Mouse (Mus musculus) hindbrain, embryonic 10.5 days (tissue): ENCODE results near the gene Arl16. TPM values are rescaled to one million over a fixed set of nuclear protein-coding genes. Genes with fewer than 3 reads are reported as not detected.
A peak's percentile ranks its signal among the peaks of the same experiment; 100 is the strongest.

Experiments used
- DNase-seq: peaks from one replicate; pipeline ENCODE4 v3.0.0-alpha.2; 2017; ENCODE audit warnings: low spot score
- H3K27ac ChIP-seq: fragments of 300-500 bp; sonication (generic); 2 replicates; pipeline ENCODE4 v1.5.1; 2016; ENCODE audit warnings: mild to moderate bottlenecking, moderate library complexity
- H3K27me3 ChIP-seq: fragments of 300-500 bp; sonication (generic); 2 replicates; pipeline ENCODE4 v1.6.1; 2016; ENCODE audit warnings: mild to moderate bottlenecking; ENCODE audit not compliant: poor library complexity, insufficient read depth, severe bottlenecking
- H3K36me3 ChIP-seq: fragments of 300-500 bp; sonication (generic); 2 replicates; pipeline ENCODE4 v1.6.1; 2016; ENCODE audit warnings: mild to moderate bottlenecking, moderate library complexity
- H3K4me1 ChIP-seq: fragments of 300-500 bp; sonication (generic); replicated peaks from 2 replicates; pipeline ENCODE4 v1.6.1; 2016; ENCODE audit warnings: mild to moderate bottlenecking
- H3K4me3 ChIP-seq: fragments of 300-500 bp; sonication (generic); 2 replicates; pipeline ENCODE4 v1.5.1; 2016; ENCODE audit warnings: mild to moderate bottlenecking, moderate library complexity
- H3K9me3 ChIP-seq: fragments of 300-500 bp; sonication (generic); 2 replicates; pipeline ENCODE4 v1.6.1; 2016; ENCODE audit warnings: mild to moderate bottlenecking, moderate library complexity
- WGBS: fragments of 180-500 bp; shearing (Covaris S2); methylation state at CpG from one replicate; pipeline ENCODE4 v1.1.7; 2016; 5-methylcytosine and 5-hydroxymethylcytosine counted together
- polyA plus RNA-seq: library from polyadenylated mRNA; unstranded; fragments of >200 nt; fragmentation: Nextera tagmentation; extraction: Ambion mirVana; gene quantifications from 2 replicates; pipeline ENCODE4 v1.2.1, GENCODE M21; 2016

Arl16 gene
- polyA plus RNA-seq, 1 experiment from 2014 or later: 62.3 TPM

DNA sequence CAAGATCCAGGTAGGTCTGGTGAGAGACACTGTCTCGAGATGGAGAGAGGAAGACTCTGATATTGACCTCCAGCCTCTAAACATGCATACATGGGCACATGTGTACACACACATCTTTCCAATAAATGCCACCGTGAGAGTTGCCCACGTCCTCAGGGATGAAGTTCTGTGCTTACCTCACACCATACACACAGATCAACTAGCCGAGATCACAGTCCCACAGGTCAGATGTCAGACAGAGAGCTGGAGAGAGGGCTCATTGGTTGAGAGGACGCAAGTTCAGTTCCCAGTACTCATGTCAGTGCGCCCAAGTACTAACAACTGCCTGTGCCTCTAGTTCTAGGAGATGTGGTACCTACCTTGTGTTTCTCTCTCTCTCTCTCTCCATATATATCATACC is 33.6 kb upstream of the Arl16 start:
- H3K4me1 ChIP-seq: peaks cover 9% of the 10 kb centered on the region
- H3K36me3 ChIP-seq: peaks cover 33% of the 10 kb centered on the region
- no peak for DNase-seq
- no peak overlapping the region for H3K27ac ChIP-seq
- H3K27me3 ChIP-seq: no peaks in the 10 kb centered on the region
- no peaks in the 10 kb centered on the region for H3K9me3 ChIP-seq
- 74% methylated on average over 6 of the region's 6 CpGs for WGBS
- H3K4me3 ChIP-seq: no peak overlapping the region

DNA sequence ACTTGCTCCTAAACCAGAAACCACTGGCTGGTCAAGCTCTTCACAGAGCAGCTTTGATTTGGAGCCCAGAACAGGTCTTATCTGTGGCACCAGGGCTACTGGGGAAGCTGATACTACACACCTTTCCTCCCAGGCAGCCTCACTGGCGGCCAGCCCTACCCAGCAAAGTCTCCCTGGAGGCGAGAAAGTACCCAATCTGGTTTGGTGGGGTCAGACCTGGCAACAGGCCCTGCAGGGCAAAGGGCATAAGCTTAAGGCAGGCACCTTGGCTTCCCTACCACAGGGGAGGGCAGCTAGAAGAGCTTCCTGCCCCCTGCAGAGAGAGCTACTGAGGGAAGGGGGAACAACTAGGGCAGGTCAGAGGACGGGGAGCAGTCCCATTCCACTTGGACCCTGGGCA is 33.0 kb upstream of the Arl16 start:
- DNase-seq: no peak
- Histone ChIP-seq H3K27ac (no peak overlapping the region), H3K4me1 (peaks cover 9% of the 10 kb centered on the region), H3K36me3 (peaks cover 40% of the 10 kb centered on the region), H3K9me3 (no peaks in the 10 kb centered on the region), H3K27me3 (no peaks in the 10 kb centered on the region), H3K4me3 (no peak overlapping the region)
- 19% methylated on average over 3 of the region's 3 CpGs for WGBS

DNA sequence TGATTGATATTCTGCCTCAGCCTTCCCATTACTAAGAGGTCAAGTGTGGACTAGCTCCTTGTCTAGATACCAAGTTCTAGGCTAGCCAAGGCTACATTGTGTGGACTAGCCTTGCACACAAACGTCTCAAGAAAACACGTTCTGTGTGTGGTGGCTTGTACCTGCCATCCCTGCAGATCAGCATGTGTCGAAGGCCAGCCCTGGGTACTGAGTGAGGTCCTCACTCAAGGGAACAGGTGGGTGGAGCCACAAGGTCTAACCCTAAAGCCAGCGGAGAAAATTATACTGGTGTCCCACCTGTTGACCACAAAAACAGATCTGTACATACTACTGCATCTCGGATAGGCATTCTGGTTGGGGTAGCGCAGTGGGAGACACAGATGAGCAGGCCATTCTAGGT is 32.5 kb upstream of the Arl16 start:
- no peaks in the 10 kb centered on the region for H3K9me3 ChIP-seq
- H3K27ac ChIP-seq: no peak overlapping the region
- no peaks in the 10 kb centered on the region for H3K27me3 ChIP-seq
- H3K4me3 ChIP-seq: no peak overlapping the region; the same call in 1 of the 2 replicates
- H3K4me1 ChIP-seq: peaks cover 9% of the 10 kb centered on the region
- peaks cover 44% of the 10 kb centered on the region for H3K36me3 ChIP-seq
- no peak for DNase-seq
- WGBS: 76% methylated on average over 6 of the region's 6 CpGs

DNA sequence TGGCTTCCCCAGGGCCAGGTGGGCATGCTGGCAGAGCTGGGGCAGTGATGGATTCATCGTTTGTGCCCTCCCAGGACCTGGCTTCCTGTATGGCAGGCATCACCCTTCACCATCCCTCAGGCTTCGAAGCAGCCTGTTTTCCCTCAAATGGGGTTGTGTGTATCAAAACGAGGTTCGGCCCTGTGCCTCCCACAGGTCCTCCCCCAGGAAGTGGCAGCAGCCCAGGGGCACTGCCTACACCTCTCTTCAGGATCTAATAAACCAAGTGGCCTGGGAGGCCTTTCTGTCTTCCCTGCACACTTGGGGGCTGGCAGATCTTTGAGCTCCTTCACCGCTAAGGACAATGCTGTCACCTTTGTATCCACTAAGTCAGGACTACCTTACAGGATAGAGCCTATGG is 31.5 kb upstream of the Arl16 start:
- Histone ChIP-seq H3K9me3 (no peaks in the 10 kb centered on the region), H3K27ac (no peak overlapping the region; the same call in 1 of the 2 replicates), H3K27me3 (no peaks in the 10 kb centered on the region), H3K4me1 (peaks cover 14% of the 10 kb centered on the region), H3K36me3 (peaks cover 55% of the 10 kb centered on the region), H3K4me3 (peak overlapping the region; percentile 20; the same call in 1 of the 2 replicates)
- WGBS: 92% methylated on average over 5 of the region's 5 CpGs
- DNase-seq: no peak

DNA sequence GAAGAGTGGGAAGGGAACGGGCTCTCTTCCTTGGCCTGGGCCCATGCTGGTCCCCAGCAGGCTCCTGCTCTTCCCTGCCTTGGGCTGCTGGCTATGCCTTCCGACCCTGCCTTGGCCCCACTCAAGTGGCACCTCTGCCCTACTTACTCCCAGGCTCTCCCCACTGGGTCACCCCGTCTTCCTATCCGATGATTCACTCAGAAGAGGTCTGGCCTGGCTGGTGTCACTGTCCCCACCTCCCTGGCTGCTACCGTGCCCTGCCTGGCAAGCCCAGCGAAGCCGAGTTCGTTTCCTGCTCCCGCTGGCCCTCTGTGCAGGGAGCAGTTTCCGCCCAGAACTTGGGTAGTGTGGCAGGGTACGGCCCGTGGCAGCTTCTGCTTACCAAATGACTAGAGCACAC is 30.8 kb upstream of the Arl16 start:
- 92% methylated on average over 12 of the region's 12 CpGs for whole genome bisulfite sequencing

DNA sequence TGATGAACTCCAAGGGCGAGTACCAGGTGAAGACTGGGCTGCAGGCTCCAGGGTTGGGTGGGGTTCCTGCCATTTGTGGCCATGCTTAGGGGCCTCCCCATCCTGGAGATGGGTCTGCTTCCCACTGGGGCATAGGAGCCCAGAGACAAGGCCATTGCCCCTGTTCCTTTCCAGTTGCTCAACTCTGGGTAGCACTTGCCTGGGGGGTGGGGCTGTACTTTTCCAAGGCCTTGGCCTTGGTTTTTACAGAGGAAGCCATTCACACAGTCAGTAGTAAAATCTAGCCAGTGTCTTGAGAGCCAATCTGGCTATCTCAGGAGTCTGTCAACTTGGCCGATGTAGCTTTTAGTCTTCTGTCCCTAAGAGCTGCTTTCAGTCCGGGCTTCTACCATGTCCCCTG is 30.0 kb upstream of the Arl16 start:
- Histone ChIP-seq H3K27ac (no peak overlapping the region), H3K27me3 (no peaks in the 10 kb centered on the region), H3K36me3 (peaks cover 56% of the 10 kb centered on the region), H3K4me3 (no peak overlapping the region), H3K9me3 (no peaks in the 10 kb centered on the region), H3K4me1 (peaks cover 29% of the 10 kb centered on the region)
- no peak for DNase-seq
- WGBS: 93% methylated on average over 3 of the region's 3 CpGs

More for the DNA sequence above, 30.8 kb upstream of the Arl16 start:
- DNase-seq: no peak
- Histone ChIP-seq H3K36me3 (peaks cover 56% of the 10 kb centered on the region), H3K27ac (peak overlapping the region; percentile 2; the same call in 1 of the 2 replicates), H3K4me1 (peaks cover 21% of the 10 kb centered on the region), H3K9me3 (no peaks in the 10 kb centered on the region), H3K4me3 (no peak overlapping the region), H3K27me3 (no peaks in the 10 kb centered on the region)

DNA sequence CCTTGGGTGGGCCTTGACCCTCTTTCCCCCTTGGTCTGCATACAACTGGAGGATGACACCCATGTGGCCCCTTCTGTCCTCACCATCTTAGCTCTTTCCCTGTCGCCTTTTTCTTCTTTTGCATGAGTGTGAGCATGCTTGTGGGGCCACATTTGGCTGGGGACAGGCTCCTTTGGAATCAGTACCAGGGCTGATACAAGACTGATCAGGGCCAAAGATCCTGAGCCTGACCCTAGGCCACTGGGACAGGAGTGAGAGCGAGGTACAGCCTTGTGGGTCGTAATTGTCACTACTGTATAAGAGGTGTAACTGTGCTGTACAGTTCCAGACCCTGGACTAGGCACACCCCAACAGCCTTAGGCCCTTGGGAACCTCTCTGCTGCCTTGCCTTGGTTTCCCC is 26.5 kb upstream of the Arl16 start:
- Histone ChIP-seq H3K4me3 (no peak overlapping the region), H3K4me1 (peaks cover 53% of the 10 kb centered on the region)

DNA sequence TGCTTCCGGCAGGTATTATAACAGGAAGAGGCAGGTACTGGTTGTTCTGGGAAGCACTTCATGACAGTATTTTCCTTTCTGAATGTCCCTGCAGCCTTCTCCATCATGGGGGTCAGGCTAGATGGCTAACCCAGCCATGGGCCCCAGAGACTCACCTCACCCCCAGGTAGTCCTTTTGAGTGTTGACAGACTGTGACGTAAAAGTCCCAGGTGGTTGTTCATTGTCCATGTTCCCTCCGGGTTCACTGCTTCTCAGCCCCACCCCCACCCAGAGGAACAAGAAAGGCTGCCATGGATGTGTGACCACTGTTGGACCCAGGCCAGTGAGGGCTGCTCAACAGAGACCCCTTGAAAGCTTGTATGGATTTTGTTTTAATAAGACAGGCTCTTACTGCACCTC is 25.9 kb upstream of the Arl16 start:
- peaks cover 65% of the 10 kb centered on the region for H3K36me3 ChIP-seq
- H3K4me3 ChIP-seq: peak overlapping the region; percentile 96
- no peaks in the 10 kb centered on the region for H3K9me3 ChIP-seq
- H3K27me3 ChIP-seq: no peaks in the 10 kb centered on the region
- DNase-seq: no peak
- H3K27ac ChIP-seq: peak overlapping the region; percentile 94; the same call in 1 of the 2 replicates
- peaks cover 49% of the 10 kb centered on the region for H3K4me1 ChIP-seq
- 67% methylated on average over 3 of the region's 3 CpGs for WGBS

More for the DNA sequence above, 26.5 kb upstream of the Arl16 start:
- DNase-seq: no peak
- Histone ChIP-seq H3K36me3 (peaks cover 65% of the 10 kb centered on the region), H3K27me3 (no peaks in the 10 kb centered on the region), H3K27ac (no peak overlapping the region), H3K9me3 (no peaks in the 10 kb centered on the region)
- 88% methylated on average over 3 of the region's 3 CpGs for WGBS

DNA sequence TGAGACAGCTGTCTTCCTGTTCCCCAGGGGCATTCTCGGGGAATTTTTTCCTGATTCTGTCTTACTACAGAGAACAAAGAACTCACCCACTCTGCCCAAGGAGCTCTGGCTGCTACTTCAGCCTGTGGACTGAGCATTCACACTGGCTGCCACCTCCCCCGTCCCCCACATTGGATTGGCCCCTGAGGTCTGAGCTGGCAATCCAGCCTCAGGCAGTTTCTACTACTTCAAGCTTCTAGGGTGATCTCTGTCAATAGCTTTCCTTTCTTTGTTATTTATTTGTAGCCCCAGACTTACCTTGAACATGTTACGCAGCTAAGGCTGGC is 25.4 kb upstream of the Arl16 start:
- DNase-seq: no peak
- H3K4me3 ChIP-seq: peak overlapping the region; percentile 96
- no peaks in the 10 kb centered on the region for H3K27me3 ChIP-seq
- no peaks in the 10 kb centered on the region for H3K9me3 ChIP-seq
- H3K4me1 ChIP-seq: peaks cover 49% of the 10 kb centered on the region
- H3K36me3 ChIP-seq: peaks cover 65% of the 10 kb centered on the region
- H3K27ac ChIP-seq: peak overlapping the region; percentile 94
- 32% methylated on average over 3 of the region's 3 CpGs for WGBS

DNA sequence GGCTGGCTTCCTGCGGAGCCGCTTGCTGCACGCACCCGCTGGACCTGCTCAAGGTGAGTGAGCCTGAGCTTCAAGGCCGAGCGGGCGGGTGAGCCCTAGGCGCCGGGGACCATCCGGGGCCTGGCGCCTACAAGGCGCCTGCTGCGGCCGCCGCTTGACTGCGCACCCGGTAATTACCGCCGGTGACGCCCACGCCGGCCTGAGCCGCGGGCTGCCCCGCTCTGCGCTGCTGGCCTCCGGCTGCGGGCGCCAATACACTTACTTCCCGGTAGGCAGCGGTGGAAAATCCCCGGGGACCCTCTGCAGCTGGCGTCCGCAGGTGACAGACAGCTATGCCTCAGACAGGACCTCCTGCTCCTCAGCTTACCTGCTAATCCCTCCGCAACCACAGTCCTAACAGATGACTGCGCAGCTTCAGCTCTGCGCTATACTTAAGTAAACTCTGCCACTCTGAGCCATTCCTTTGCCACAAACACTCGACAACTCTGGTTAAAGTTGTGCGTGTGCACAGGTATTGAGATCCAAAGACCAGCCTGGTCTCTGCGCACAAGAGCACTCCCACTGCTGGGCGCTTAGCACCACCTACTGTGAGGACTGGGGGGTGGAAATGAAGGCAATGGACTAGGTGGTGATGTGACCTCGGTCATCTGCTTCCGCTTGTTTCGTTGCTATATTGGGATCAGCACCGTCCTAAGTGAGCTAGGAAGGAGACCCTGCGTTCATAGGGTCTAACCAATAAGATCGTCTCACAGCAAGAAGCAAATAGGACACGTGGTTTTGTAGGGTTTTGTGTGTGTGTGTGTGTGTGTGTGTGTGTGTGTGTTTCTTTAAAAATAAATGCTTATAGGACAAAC is 24.8 kb upstream of the Arl16 start:
- Histone ChIP-seq H3K27me3 (no peaks in the 10 kb centered on the region), H3K36me3 (peaks cover 65% of the 10 kb centered on the region), H3K4me3 (peak overlapping the region; percentile 96), H3K4me1 (peaks cover 49% of the 10 kb centered on the region), H3K9me3 (no peaks in the 10 kb centered on the region), H3K27ac (peak overlapping the region; percentile 94)
- DNase-seq: peak; percentile 52
- WGBS: under 1% methylated on average over 48 of the region's 48 CpGs

DNA sequence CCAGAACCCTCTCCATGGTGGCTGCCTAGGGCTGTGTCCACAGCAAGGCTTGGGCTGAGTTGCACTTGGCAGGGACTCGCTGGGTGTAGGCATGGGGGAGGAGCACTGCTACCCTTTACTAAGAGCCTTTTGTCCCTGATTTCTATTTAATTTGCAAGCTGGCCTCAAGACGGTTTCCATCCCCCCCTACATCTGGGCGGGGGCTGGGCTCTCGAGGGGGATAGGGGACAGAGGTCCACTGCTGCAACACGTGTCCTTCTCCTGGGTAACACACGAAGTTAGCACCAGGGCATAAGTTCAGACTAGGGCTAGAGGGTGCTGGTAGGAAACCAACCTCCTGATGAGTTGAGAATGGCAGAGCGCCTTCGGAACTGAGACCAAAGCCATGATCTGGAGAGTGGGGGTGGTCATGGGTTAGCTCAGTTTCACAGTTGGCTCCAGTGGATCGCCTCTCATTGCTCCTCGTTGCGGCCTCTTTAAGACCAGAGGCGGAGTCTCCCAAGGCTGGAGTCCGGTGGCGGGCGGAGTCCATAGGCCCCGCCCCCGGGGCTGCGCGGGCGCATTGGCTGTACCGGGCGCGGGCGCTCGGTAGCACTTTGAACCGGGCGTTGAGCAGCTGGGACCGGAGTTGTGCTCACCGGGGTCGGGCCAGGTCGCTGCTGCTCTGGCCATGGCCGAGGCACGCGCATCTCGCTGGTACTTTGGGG is 24.1 kb upstream of the Arl16 start, which contains the start of gene Slc25a10:
Gene Slc25a10, plus strand, starts transcription at position 524 of the 707 bp plus-strand sequence.
- Histone ChIP-seq H3K4me3 (peak within 1 kb of the TSS; percentile 96), H3K27ac (peak within 1 kb of the TSS; percentile 94), H3K36me3 (peaks cover 65% of the 10 kb centered on the region), H3K9me3 (no peaks in the 10 kb centered on the region), H3K4me1 (peaks cover 50% of the 10 kb centered on the region), H3K27me3 (no peaks in the 10 kb centered on the region)
- peak; percentile 89 for DNase-seq
- WGBS: 0% methylated on average over 35 of the region's 35 CpGs

DNA sequence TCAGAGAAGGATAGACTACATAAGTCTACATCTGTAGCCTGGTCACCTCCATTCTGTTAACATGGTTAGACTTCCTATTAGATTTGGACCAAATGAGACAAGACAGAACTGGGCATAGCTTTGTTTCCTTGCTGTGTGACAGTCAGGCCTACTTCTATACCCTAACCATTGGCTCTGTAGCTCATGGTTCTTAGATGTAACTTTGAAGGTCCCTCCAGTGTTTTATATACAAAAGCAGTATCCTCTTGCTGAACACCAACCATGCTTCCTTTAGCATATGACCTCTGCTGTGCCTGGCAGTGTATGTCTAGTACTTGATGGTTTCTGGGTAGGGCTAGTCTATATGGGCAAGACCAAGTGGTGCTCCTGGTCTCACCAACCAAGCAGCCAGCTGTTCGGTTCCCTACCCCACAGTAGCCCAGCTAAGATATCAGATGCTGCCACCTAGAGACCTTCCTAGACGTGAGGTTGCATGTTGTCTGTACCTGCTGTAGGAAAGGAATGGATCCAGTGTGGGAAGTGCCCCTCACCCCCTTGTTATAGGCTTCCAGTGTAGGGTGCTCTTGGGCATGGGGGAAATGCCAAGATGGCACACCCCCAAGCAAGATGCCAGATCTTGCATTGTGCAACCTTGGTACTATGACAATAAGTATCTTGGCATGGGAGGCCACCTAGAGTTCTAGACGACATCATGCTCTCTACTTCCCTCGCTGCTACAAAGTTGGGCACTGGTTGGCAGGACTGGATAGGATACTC is 23.1 kb upstream of the Arl16 start:
- no peaks in the 10 kb centered on the region for H3K27me3 ChIP-seq
- peaks cover 57% of the 10 kb centered on the region for H3K4me1 ChIP-seq
- H3K27ac ChIP-seq: peak overlapping the region; percentile 94
- H3K36me3 ChIP-seq: peaks cover 65% of the 10 kb centered on the region
- 40% methylated on average over 4 of the region's 4 CpGs for WGBS
- no peak for DNase-seq
- no peaks in the 10 kb centered on the region for H3K9me3 ChIP-seq
- H3K4me3 ChIP-seq: peak overlapping the region; percentile 96
